Mouse (Mus musculus) neural tube, embryonic 14.5 days (tissue): ENCODE data around the gene Pax2. TPM values are rescaled to one million over a fixed set of nuclear protein-coding genes. Genes with fewer than 3 reads are reported as not detected.
A peak's percentile ranks its signal among the peaks of the same experiment; 100 is the strongest.

Source experiments
- ATAC-seq: fragments of 200-750 bp; cut with Nextera tagmentation; 2 replicates; pipeline ENCODE4 v1.8.0; 2017; ENCODE audit warnings: low read depth, mild to moderate bottlenecking, moderate TSS enrichment, moderate library complexity
- H3K27ac ChIP-seq: fragments of 300-500 bp; sonication (generic); 2 replicates; pipeline ENCODE4 v1.5.1; 2014; ENCODE audit warnings: low read depth, mild to moderate bottlenecking, control low read depth, low read length, moderate library complexity, mixed read lengths
- H3K27me3 ChIP-seq: fragments of 300-500 bp; sonication (generic); 2 replicates; pipeline ENCODE4 v1.6.1; 2014; ENCODE audit warnings: low read length; ENCODE audit not compliant: control insufficient read depth, insufficient read depth
- H3K36me3 ChIP-seq: fragments of 300-500 bp; sonication (generic); 2 replicates; pipeline ENCODE4 v1.6.1; 2014; ENCODE audit warnings: low read length, mixed read lengths; ENCODE audit not compliant: control insufficient read depth, insufficient read depth
- H3K4me1 ChIP-seq: fragments of 300-500 bp; sonication (generic); 2 replicates; pipeline ENCODE4 v1.6.1; 2014; ENCODE audit warnings: low read length; ENCODE audit not compliant: control insufficient read depth, insufficient read depth
- H3K4me2 ChIP-seq: fragments of 300-500 bp; sonication (generic); 2 replicates; pipeline ENCODE4 v1.6.1; 2014; ENCODE audit warnings: mild to moderate bottlenecking, low read depth, low read length, control low read depth
- H3K4me3 ChIP-seq: fragments of 300-500 bp; sonication (generic); 2 replicates; pipeline ENCODE4 v1.5.1; 2014; ENCODE audit warnings: low read depth, low read length, control low read depth, mixed read lengths
- H3K9ac ChIP-seq: fragments of 300-500 bp; sonication (generic); replicated peaks from 2 replicates; pipeline ENCODE4 v1.6.1; 2014; ENCODE audit warnings: low read depth, mild to moderate bottlenecking, control low read depth, low read length, mixed read lengths
- H3K9me3 ChIP-seq: fragments of 300-500 bp; sonication (generic); 2 replicates; pipeline ENCODE4 v1.6.1; 2016; ENCODE audit warnings: low read length; ENCODE audit not compliant: control insufficient read depth
- WGBS: fragments of 180-500 bp; shearing (Covaris S2); extraction: QIAGEN DNeasy Blood & Tissue Kit; methylation state at CpG from one replicate; pipeline ENCODE4 v1.1.7; 2014; 5-methylcytosine and 5-hydroxymethylcytosine counted together
- polyA plus RNA-seq: library from polyadenylated mRNA; unstranded; fragments of >200 nt; fragmentation: Nextera tagmentation; extraction: Ambion mirVana; gene quantifications from 2 replicates; pipeline ENCODE4 v1.2.1, GENCODE M21; 2014

Gene Pax2
- polyA plus RNA-seq, 1 experiment from 2014 or later, result 27.0 TPM

- Histone ChIP-seq H3K9me3 (no peaks in the 10 kb centered on the region), H3K4me1 (peaks cover 8% of the 10 kb centered on the region; the same call in 1 of the 2 replicates), H3K27me3 (peaks cover 47% of the 10 kb centered on the region), H3K27ac (no peak overlapping the region), H3K9ac (no peak overlapping the region), H3K36me3 (no peaks in the 10 kb centered on the region), H3K4me3 (no peak overlapping the region), H3K4me2 (peak overlapping the region; percentile 42)
- under 1% methylated on average over 20 of the region's 21 CpGs for WGBS
- ATAC-seq, result no peak
Measured at GRCm38 (mm10) chr19:44734116-44734515, 21.7 kb upstream of the Pax2 start.

GRCm38 (mm10) chr19:44734682-44735081, 21.2 kb upstream of the Pax2 start:
- H3K36me3 ChIP-seq, result no peaks in the 10 kb centered on the region
- peak overlapping the region; percentile 42 for H3K4me2 ChIP-seq
- H3K4me1 ChIP-seq, result peaks cover 8% of the 10 kb centered on the region; the same call in 1 of the 2 replicates
- no peaks in the 10 kb centered on the region for H3K9me3 ChIP-seq
- H3K9ac ChIP-seq, result 0 out of 2 replicates have a peak overlapping the region, but pooled peaks have one; percentile 17
- 1% methylated on average over 33 of the region's 33 CpGs for WGBS
- peaks cover 52% of the 10 kb centered on the region for H3K27me3 ChIP-seq
- H3K4me3 ChIP-seq, result peak overlapping the region; percentile 21
- no peak overlapping the region for H3K27ac ChIP-seq
- no peak for ATAC-seq

- H3K4me2 ChIP-seq, result 0 out of 2 replicates have a peak overlapping the region, but pooled peaks have one; percentile 4
- H3K27me3 ChIP-seq, result peaks cover 47% of the 10 kb centered on the region
- 2% methylated on average over 15 of the region's 16 CpGs for WGBS
- ATAC-seq, result no peak
- no peak overlapping the region for H3K9ac ChIP-seq
- no peaks in the 10 kb centered on the region for H3K9me3 ChIP-seq
- H3K4me3 ChIP-seq, result no peak overlapping the region
- H3K4me1 ChIP-seq, result peaks cover 8% of the 10 kb centered on the region; the same call in 1 of the 2 replicates
- H3K36me3 ChIP-seq, result no peaks in the 10 kb centered on the region
- no peak overlapping the region for H3K27ac ChIP-seq
Measured at GRCm38 (mm10) chr19:44740300-44740699, 15.5 kb upstream of the Pax2 start.

DNA sequence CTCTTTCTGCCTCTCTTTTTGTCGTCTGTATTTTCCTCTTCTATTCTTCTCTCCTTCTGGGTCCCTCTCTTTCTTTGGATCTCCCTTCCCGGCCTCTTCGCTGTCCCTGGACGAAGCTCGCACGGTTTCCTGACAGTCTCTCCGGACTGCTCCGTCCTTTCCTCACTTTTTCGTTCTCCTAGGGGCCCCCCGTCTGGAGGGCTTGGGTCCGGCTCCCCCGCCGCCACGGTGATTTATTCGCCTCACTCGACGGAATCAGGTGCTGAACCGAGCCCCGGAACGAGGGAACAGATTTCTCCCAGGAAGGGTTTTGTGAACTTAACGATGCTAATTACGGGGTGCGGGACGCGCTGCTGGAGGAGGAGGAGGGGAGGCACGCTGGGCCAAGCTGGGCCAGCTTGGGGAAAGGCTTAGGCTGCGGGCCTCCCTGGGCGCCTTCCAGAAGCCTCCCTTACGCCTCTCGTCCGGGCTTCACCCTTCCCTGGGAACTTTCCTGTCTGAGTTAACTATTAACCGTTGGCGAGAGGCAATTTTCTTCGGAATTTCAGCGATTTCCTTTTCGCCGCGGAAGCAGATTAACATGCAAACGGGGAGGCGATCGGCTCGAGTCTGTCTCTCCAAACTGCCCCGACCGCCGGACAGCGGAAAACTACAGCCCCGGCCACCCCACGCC, 14.6 kb upstream of the Pax2 start:
- Histone ChIP-seq H3K27me3 (peaks cover 51% of the 10 kb centered on the region), H3K4me1 (peaks cover 8% of the 10 kb centered on the region; the same call in 1 of the 2 replicates), H3K27ac (peak overlapping the region; percentile 67), H3K4me2 (peak overlapping the region; percentile 43), H3K9me3 (no peaks in the 10 kb centered on the region), H3K4me3 (peak overlapping the region; percentile 16; the same call in 1 of the 2 replicates), H3K36me3 (no peaks in the 10 kb centered on the region), H3K9ac (0 out of 2 replicates have a peak overlapping the region, but pooled peaks have one; percentile 37)
- under 1% methylated on average over 48 of the region's 48 CpGs for WGBS
- no peak for ATAC-seq

DNA sequence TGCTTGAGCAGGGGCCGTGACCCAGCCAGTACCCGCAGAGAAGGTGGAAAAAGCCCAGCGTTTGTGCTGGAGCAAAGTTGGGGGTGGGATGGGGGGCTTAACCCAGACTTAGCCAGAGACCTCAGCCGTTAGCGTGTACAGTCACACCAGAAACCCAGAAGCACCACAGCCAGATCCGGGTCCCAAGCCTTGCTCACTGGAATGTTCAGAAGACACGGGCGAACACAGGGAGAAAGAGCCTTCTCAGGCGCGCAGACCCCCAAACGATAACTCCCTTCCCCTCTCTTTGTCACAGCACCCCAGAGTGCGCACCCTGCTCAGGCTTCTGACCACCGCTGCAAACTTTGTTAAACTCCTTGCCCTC, 14.1 kb upstream of the Pax2 start:
- H3K27me3 ChIP-seq, result peaks cover 51% of the 10 kb centered on the region
- H3K4me1 ChIP-seq, result peaks cover 8% of the 10 kb centered on the region; the same call in 1 of the 2 replicates
- no peaks in the 10 kb centered on the region for H3K36me3 ChIP-seq
- WGBS, result 2% methylated on average over 13 of the region's 13 CpGs
- H3K9me3 ChIP-seq, result no peaks in the 10 kb centered on the region
- peak overlapping the region; percentile 67 for H3K27ac ChIP-seq
- H3K4me3 ChIP-seq, result peak overlapping the region; percentile 16; the same call in 1 of the 2 replicates
- ATAC-seq, result no peak
- peak overlapping the region; percentile 43 for H3K4me2 ChIP-seq
- H3K9ac ChIP-seq, result 0 out of 2 replicates have a peak overlapping the region, but pooled peaks have one; percentile 37

DNA sequence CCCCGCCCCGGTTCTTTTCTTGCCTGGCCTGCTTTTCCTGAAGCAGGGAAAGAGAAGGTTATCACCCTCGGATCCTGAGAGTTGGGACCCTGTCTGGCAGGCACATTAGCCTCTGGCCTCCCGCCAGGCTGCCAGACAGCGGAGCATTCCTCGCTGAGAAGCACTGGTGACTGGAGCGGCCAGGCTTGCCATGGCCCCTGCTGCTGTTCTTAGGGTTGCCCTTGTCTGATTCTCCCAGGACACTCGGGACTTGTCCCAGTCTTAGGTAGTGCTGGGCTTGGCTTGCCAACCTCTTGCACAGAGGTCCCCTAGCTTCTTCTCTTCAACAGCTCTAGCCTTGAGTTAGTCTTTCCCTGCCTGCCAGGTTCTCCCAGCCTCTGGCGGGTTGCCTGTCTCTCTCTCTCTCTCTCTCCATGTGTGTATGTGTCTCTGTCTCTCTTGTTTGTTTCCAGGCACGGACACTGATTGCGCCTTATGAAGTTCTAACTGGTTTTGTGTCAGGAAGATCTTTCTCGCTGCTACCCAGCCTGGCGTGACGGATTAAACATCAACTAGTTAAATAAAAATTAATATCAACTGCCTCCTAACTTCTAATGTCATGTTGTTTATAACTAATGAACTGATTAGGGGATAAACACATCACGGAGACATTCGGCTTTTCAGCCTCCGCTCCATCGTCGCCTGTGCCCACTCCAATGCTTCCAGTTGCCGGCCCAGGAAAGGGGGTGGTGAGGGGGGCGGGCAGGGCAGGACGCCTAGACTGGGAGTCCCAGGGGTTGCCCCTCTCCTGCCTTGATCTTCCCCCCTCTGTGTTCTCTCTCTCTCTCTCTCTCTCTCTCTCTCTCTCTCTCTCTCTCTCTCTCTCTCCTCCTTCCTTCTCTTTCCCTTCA, 13.5 kb upstream of the Pax2 start:
- peak overlapping the region; percentile 62; the same call in 1 of the 2 replicates for H3K27ac ChIP-seq
- H3K4me3 ChIP-seq, result peak overlapping the region; percentile 16; the same call in 1 of the 2 replicates
- H3K27me3 ChIP-seq, result peaks cover 53% of the 10 kb centered on the region
- peak overlapping the region; percentile 43 for H3K4me2 ChIP-seq
- no peak for ATAC-seq
- no peaks in the 10 kb centered on the region for H3K9me3 ChIP-seq
- 2% methylated on average over 22 of the region's 22 CpGs for WGBS
- no peak overlapping the region for H3K9ac ChIP-seq
- H3K4me1 ChIP-seq, result peaks cover 8% of the 10 kb centered on the region; the same call in 1 of the 2 replicates
- H3K36me3 ChIP-seq, result no peaks in the 10 kb centered on the region

DNA sequence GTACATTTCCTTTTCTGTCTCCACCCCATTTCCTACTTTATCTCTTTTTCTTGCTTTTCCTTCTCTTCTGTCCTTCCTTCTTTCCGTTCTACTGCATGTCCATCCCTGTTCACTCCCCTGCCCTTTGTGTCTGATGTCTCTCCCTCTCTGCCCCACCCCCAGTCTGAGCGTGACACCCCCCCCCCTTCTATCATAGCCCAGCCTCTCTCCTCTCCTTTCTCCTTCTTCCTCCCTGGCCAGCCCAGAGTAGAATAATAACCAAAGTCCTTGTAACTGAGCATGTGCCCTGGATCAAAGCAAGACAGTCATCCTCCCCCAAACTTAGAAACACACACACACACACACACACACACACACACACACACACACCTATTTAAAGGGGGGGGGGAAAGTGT, 12.8 kb upstream of the Pax2 start:
- no peak for ATAC-seq
- Histone ChIP-seq H3K9ac (no peak overlapping the region), H3K4me3 (no peak overlapping the region), H3K27me3 (peaks cover 53% of the 10 kb centered on the region), H3K4me2 (no peak overlapping the region; the same call in 1 of the 2 replicates), H3K36me3 (no peaks in the 10 kb centered on the region), H3K9me3 (no peaks in the 10 kb centered on the region), H3K27ac (no peak overlapping the region), H3K4me1 (peaks cover 8% of the 10 kb centered on the region; the same call in 1 of the 2 replicates)
- 0% methylated on average over 2 of the region's 2 CpGs for WGBS

DNA sequence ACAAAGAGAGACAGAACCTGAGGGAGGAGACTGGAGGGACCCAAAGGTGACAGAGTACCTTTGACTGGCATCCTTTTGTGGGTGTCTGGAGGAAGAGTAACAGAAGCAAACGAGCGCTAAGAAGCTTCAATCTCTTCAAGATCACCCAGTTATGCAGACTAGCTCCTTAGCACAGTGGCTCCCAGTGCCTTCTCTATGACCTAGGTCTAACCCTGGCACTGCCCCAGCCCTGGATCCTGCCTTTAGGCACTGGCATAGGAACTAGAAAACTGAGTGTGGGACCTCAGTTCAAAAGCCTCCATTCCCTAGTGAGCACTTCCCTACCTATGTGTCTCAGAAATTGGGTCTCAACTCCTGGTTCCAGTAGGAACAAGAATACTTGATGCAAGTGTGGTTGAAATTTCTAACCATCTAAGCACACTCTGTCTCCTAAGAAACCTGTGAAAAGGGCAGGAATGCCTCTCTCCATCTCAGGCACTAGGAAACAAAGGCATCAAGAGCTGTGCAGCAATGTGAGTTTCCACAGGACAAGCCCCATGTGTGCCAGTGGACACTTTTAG, 11.8 kb upstream of the Pax2 start:
- Histone ChIP-seq H3K27me3 (peaks cover 54% of the 10 kb centered on the region), H3K36me3 (no peaks in the 10 kb centered on the region), H3K27ac (no peak overlapping the region), H3K4me2 (no peak overlapping the region), H3K9me3 (no peaks in the 10 kb centered on the region), H3K4me3 (no peak overlapping the region), H3K9ac (no peak overlapping the region), H3K4me1 (peaks cover 8% of the 10 kb centered on the region; the same call in 1 of the 2 replicates)
- 0% methylated on average over 2 of the region's 2 CpGs for WGBS
- no peak for ATAC-seq
